Mouse (Mus musculus): Measurements from ENCODE around the gene Pdlim7. TPM values are rescaled to one million over a fixed set of nuclear protein-coding genes. Genes with fewer than 3 reads are reported as not detected.
A peak's percentile ranks its signal among the peaks of the same experiment; 100 is the strongest.

Gene Pdlim7
- total and polyA plus RNA-seq, 3 experiments: 8.5 to 52.5 (median 19.9) TPM

GRCm38 (mm10) chr13:55523951-55524600, 10.6 kb upstream of the Pdlim7 start:
- peaks cover 42% of the 10 kb centered on the region for H3K27me3 ChIP-seq (ENCODE audit: insufficient read depth, low read length)
- no peak for TF ChIP-seq GATA2 (IDR thresholded peaks at IDR 0.05; ENCODE audit: borderline replicate concordance, low read depth, low read length)
- no peak for TF ChIP-seq TAL1 (conservative IDR thresholded peaks at IDR 0.05; ENCODE audit: low read depth, low read length)
- TF ChIP-seq GATA1 (IDR thresholded peaks at IDR 0.05; ENCODE audit: borderline replicate concordance, low read length): no peak
- TF ChIP-seq CTCF (IDR thresholded peaks at IDR 0.05; ENCODE audit: low read depth, low read length): no peak
- TF ChIP-seq POLR2AphosphoS5 (IDR thresholded peaks at IDR 0.05; ENCODE audit: insufficient replicate concordance, low read depth, low read length): no peak
- H3K9me3 ChIP-seq (replicated peaks): peaks cover 6% of the 10 kb centered on the region; the same call in 1 of the 2 replicates
- H3K4me3 ChIP-seq (ENCODE audit: low read depth, low read length): no peak overlapping the region
- DNase-seq (ENCODE audit: low spot score) (no peak), ATAC-seq (ENCODE audit: extremely low read depth, insufficient number of reproducible peaks, low FRiP score, poor library complexity, severe bottlenecking) (no peak)
- peaks cover 19% of the 10 kb centered on the region for H3K4me1 ChIP-seq (ENCODE audit: insufficient read depth, low read depth, low read length)
- H3K36me3 ChIP-seq (replicated peaks): peaks cover 12% of the 10 kb centered on the region

GRCm38 (mm10) chr13:55523278-55523677, 9.8 kb upstream of the Pdlim7 start:
- peaks cover 11% of the 10 kb centered on the region for H3K4me1 ChIP-seq (ENCODE audit: insufficient read depth, low read depth, low read length)
- ATAC-seq (ENCODE audit: extremely low read depth, insufficient number of reproducible peaks, low FRiP score, poor library complexity, severe bottlenecking) (no peak), DNase-seq (ENCODE audit: low spot score) (no peak)

GRCm38 (mm10) chr13:55522730-55523129, 9.3 kb upstream of the Pdlim7 start:
- DNase-seq (ENCODE audit: low spot score) (no peak), ATAC-seq (ENCODE audit: extremely low read depth, insufficient number of reproducible peaks, low FRiP score, poor library complexity, severe bottlenecking) (no peak)
- Histone ChIP-seq H3K9me3 (replicated peaks) (peaks cover 6% of the 10 kb centered on the region; the same call in 1 of the 2 replicates), H3K4me1 (ENCODE audit: insufficient read depth, low read depth, low read length) (peaks cover 6% of the 10 kb centered on the region), H3K36me3 (replicated peaks) (peaks cover 3% of the 10 kb centered on the region), H3K27me3 (ENCODE audit: insufficient read depth, low read length) (peaks cover 42% of the 10 kb centered on the region), H3K4me3 (ENCODE audit: low read depth, low read length) (no peak overlapping the region)
- TF ChIP-seq POLR2AphosphoS5 (IDR thresholded peaks at IDR 0.05; ENCODE audit: insufficient replicate concordance, low read depth, low read length): no peak
- TF ChIP-seq GATA1 (IDR thresholded peaks at IDR 0.05; ENCODE audit: borderline replicate concordance, low read length): no peak
- TF ChIP-seq CTCF (IDR thresholded peaks at IDR 0.05; ENCODE audit: low read depth, low read length): no peak
- no peak for TF ChIP-seq GATA2 (IDR thresholded peaks at IDR 0.05; ENCODE audit: borderline replicate concordance, low read depth, low read length)
- TF ChIP-seq TAL1 (conservative IDR thresholded peaks at IDR 0.05; ENCODE audit: low read depth, low read length): no peak

More at GRCm38 (mm10) chr13:55523278-55523677, 9.8 kb upstream of the Pdlim7 start:
- H3K36me3 ChIP-seq (replicated peaks): peaks cover 4% of the 10 kb centered on the region
- H3K9me3 ChIP-seq (replicated peaks): peaks cover 6% of the 10 kb centered on the region; the same call in 1 of the 2 replicates
- peaks cover 42% of the 10 kb centered on the region for H3K27me3 ChIP-seq (ENCODE audit: insufficient read depth, low read length)
- TF ChIP-seq POLR2AphosphoS5 (IDR thresholded peaks at IDR 0.05; ENCODE audit: insufficient replicate concordance, low read depth, low read length): no peak
- no peak for TF ChIP-seq TAL1 (conservative IDR thresholded peaks at IDR 0.05; ENCODE audit: low read depth, low read length)
- TF ChIP-seq CTCF (IDR thresholded peaks at IDR 0.05; ENCODE audit: low read depth, low read length): no peak
- TF ChIP-seq GATA2 (IDR thresholded peaks at IDR 0.05; ENCODE audit: borderline replicate concordance, low read depth, low read length): no peak
- no peak overlapping the region for H3K4me3 ChIP-seq (ENCODE audit: low read depth, low read length)

GRCm38 (mm10) chr13:55519606-55520005, 6.1 kb upstream of the Pdlim7 start:
- no peak for DNase-seq (ENCODE audit: low spot score)
- H3K4me1 ChIP-seq (ENCODE audit: insufficient read depth, low read depth, low read length): peaks cover 2% of the 10 kb centered on the region; the same call in 1 of the 2 replicates
- peaks cover 46% of the 10 kb centered on the region for H3K27me3 ChIP-seq (ENCODE audit: insufficient read depth, low read length)
- H3K36me3 ChIP-seq (replicated peaks): no peaks in the 10 kb centered on the region
- TF ChIP-seq CTCF (IDR thresholded peaks at IDR 0.05; ENCODE audit: low read depth, low read length): no peak
- TF ChIP-seq POLR2AphosphoS5 (IDR thresholded peaks at IDR 0.05; ENCODE audit: insufficient replicate concordance, low read depth, low read length): no peak
- no peak for TF ChIP-seq GATA1 (IDR thresholded peaks at IDR 0.05; ENCODE audit: borderline replicate concordance, low read length)
- no peak for TF ChIP-seq GATA2 (IDR thresholded peaks at IDR 0.05; ENCODE audit: borderline replicate concordance, low read depth, low read length)
- no peak for TF ChIP-seq TAL1 (conservative IDR thresholded peaks at IDR 0.05; ENCODE audit: low read depth, low read length)
- no peak for ATAC-seq (ENCODE audit: extremely low read depth, insufficient number of reproducible peaks, low FRiP score, poor library complexity, severe bottlenecking)
- H3K9me3 ChIP-seq (replicated peaks): peaks cover 6% of the 10 kb centered on the region; the same call in 1 of the 2 replicates
- H3K4me3 ChIP-seq (ENCODE audit: low read depth, low read length): no peak overlapping the region

GRCm38 (mm10) chr13:55516955-55517354, 3.5 kb upstream of the Pdlim7 start:
- Histone ChIP-seq H3K36me3 (replicated peaks) (no peaks in the 10 kb centered on the region), H3K4me1 (ENCODE audit: insufficient read depth, low read depth, low read length) (peaks cover 23% of the 10 kb centered on the region), H3K9me3 (replicated peaks) (peaks cover 6% of the 10 kb centered on the region; the same call in 1 of the 2 replicates), H3K27me3 (ENCODE audit: insufficient read depth, low read length) (peaks cover 26% of the 10 kb centered on the region), H3K4me3 (ENCODE audit: low read depth, low read length) (no peak overlapping the region)
- DNase-seq (ENCODE audit: low spot score): peak; percentile 42
- TF ChIP-seq CTCF (IDR thresholded peaks at IDR 0.05; ENCODE audit: low read depth, low read length) (peak; percentile 83), GATA2 (IDR thresholded peaks at IDR 0.05; ENCODE audit: borderline replicate concordance, low read depth, low read length) (no peak)
- no peak for ATAC-seq (ENCODE audit: extremely low read depth, insufficient number of reproducible peaks, low FRiP score, poor library complexity, severe bottlenecking)

- TF ChIP-seq POLR2AphosphoS5 (IDR thresholded peaks at IDR 0.05; ENCODE audit: insufficient replicate concordance, low read depth, low read length) (no peak), GATA1 (IDR thresholded peaks at IDR 0.05; ENCODE audit: borderline replicate concordance, low read length) (no peak), CTCF (IDR thresholded peaks at IDR 0.05; ENCODE audit: low read depth, low read length) (no peak), GATA2 (IDR thresholded peaks at IDR 0.05; ENCODE audit: borderline replicate concordance, low read depth, low read length) (no peak), TAL1 (conservative IDR thresholded peaks at IDR 0.05; ENCODE audit: low read depth, low read length) (no peak)
- no peaks in the 10 kb centered on the region for H3K9me3 ChIP-seq (replicated peaks)
- H3K27me3 ChIP-seq (ENCODE audit: insufficient read depth, low read length): peaks cover 12% of the 10 kb centered on the region
- DNase-seq (ENCODE audit: low spot score): no peak
- peaks cover 48% of the 10 kb centered on the region for H3K4me1 ChIP-seq (ENCODE audit: insufficient read depth, low read depth, low read length)
- peaks cover 26% of the 10 kb centered on the region for H3K36me3 ChIP-seq (replicated peaks)
- peak overlapping the region; percentile 85; the same call in 1 of the 2 replicates for H3K4me3 ChIP-seq (ENCODE audit: low read depth, low read length)
- no peak for ATAC-seq (ENCODE audit: extremely low read depth, insufficient number of reproducible peaks, low FRiP score, poor library complexity, severe bottlenecking)
Measured at GRCm38 (mm10) chr13:55513828-55514227, 352 bp upstream of the Pdlim7 start.
